Mouse (Mus musculus): ENCODE results near the gene Usp36.

DNA sequence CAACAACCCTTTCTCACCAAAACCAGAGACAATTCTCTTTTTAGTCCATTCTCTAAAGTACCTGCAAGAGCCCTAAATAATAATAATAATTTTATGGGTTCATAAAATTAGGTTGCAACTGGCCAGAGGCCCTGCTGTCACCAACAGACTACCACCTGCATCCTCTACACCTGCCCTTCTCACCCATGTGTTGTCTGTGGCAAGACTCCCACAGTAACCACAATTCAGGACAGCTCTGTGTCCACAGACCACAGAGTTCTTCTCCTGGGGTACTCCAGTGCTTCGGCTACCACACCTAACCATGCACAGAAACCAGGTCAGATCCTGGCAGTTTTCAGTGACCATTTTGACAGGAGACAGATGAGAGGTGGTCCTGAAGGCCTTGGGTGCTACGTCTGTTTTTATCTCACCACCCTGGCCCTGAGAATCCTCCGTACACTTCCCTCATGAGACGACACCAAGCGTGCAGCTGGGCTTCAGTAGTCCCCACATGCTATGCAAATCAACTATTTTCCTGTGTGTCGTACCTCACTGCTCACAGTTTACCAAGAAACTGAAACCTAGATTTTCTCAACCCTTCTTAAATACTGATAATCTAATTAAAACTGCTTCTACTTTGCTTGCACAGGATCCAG lies 46.3 kb downstream of the Usp36 start:
- TF ChIP-seq CTCF (conservative IDR thresholded peaks at IDR 0.05; ENCODE audit: low read length) (no peak), POU5F1 (IDR thresholded peaks at IDR 0.05; ENCODE audit: borderline replicate concordance, low read length) (no peak)

Data from E14TG2a.4 (cell line).